Mouse (Mus musculus): ENCODE measurements at regions not wholly inside any gene's neighbourhood (a gene's known extent, or its start where the extent isn't known, plus 50 kb on each side); places are given as distances from the start of the nearest gene placed in this dataset.
"Not testable (repeated sequence)": the region's sequence is repeated elsewhere in the genome, so short reads cannot be mapped to it uniquely, and the experiment has no call there.

- ATAC-seq (replicated peaks in 1 of 2; ENCODE audit: insufficient read depth in 1 of 2, low FRiP score in 2 of 2, low TSS enrichment in 1 of 2, low read depth in 1 of 2, poor library complexity in 2 of 2, severe bottlenecking in 2 of 2), result no peak
These were observed 154.9 kb upstream of the Rpl38 start for GRCm38 (mm10) chr11:114513446-114513845.

- no peak for ATAC-seq (replicated peaks in 1 of 2; ENCODE audit: insufficient read depth in 1 of 2, low FRiP score in 2 of 2, low TSS enrichment in 1 of 2, low read depth in 1 of 2, poor library complexity in 2 of 2, severe bottlenecking in 2 of 2)
These were observed 156.3 kb upstream of the Rpl38 start for GRCm38 (mm10) chr11:114511994-114512393.

GRCm38 (mm10) chr11:114502562-114502961 lies 165.8 kb upstream of the Rpl38 start:
- ATAC-seq (replicated peaks in 1 of 2; ENCODE audit: insufficient read depth in 1 of 2, low FRiP score in 2 of 2, low TSS enrichment in 1 of 2, low read depth in 1 of 2, poor library complexity in 2 of 2, severe bottlenecking in 2 of 2), result no peak

- ATAC-seq (replicated peaks in 1 of 2; ENCODE audit: insufficient read depth in 1 of 2, low FRiP score in 2 of 2, low TSS enrichment in 1 of 2, low read depth in 1 of 2, poor library complexity in 2 of 2, severe bottlenecking in 2 of 2), result no peak
These were observed 166.3 kb upstream of the Rpl38 start for GRCm38 (mm10) chr11:114501869-114502540.

GRCm38 (mm10) chr11:114500416-114500815 lies 167.9 kb upstream of the Rpl38 start:
- ATAC-seq (replicated peaks in 1 of 2; ENCODE audit: insufficient read depth in 1 of 2, low FRiP score in 2 of 2, low TSS enrichment in 1 of 2, low read depth in 1 of 2, poor library complexity in 2 of 2, severe bottlenecking in 2 of 2), result no peak

GRCm38 (mm10) chr11:114499665-114500064 lies 168.7 kb upstream of the Rpl38 start:
- no peak for ATAC-seq (replicated peaks in 1 of 2; ENCODE audit: insufficient read depth in 1 of 2, low FRiP score in 2 of 2, low TSS enrichment in 1 of 2, low read depth in 1 of 2, poor library complexity in 2 of 2, severe bottlenecking in 2 of 2)

- ATAC-seq (replicated peaks in 1 of 2; ENCODE audit: insufficient read depth in 1 of 2, low FRiP score in 2 of 2, low TSS enrichment in 1 of 2, low read depth in 1 of 2, poor library complexity in 2 of 2, severe bottlenecking in 2 of 2), result no peak
These were observed 172.8 kb upstream of the Rpl38 start for GRCm38 (mm10) chr11:114495520-114495921.

GRCm38 (mm10) chr11:114486455-114486854 lies 181.9 kb upstream of the Rpl38 start:
- no peak for ATAC-seq (replicated peaks in 1 of 2; ENCODE audit: insufficient read depth in 1 of 2, low FRiP score in 2 of 2, low TSS enrichment in 1 of 2, low read depth in 1 of 2, poor library complexity in 2 of 2, severe bottlenecking in 2 of 2)

DNA sequence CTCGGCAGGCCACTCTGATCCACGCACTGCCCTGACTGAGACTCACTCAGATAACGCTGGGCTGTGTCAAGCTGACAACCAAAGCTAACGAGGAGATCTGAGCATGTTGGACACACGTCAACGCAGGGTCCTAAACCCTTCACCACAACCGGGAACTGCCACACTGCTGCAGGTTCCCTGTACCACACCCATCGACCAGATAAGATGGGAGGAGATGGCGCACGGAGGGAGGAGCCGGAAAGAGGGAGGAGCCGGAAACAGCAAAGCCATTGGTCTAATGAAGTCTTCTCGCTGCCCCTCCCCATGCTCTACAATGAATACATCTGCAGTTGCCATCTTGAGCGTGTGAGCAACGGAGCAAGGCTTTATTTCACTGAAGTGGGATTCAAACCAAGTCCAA lies 182.9 kb upstream of the Rpl38 start:
- ATAC-seq (replicated peaks in 1 of 2; ENCODE audit: insufficient read depth in 1 of 2, low FRiP score in 2 of 2, low TSS enrichment in 1 of 2, low read depth in 1 of 2, poor library complexity in 2 of 2, severe bottlenecking in 2 of 2), result no peak

DNA sequence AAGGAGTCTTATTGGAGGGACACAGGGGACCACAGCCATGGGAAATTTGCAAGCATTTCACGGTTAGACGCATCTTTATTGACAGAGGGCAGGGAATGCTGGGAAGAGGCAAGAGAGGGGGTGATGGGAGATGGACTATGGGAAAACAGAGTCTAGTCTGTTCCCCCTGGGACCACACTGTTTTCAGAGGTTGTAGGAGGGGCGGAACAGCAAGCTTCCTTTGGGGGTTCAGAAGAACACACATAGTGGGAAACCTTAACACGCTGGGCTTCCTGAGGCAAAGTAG lies 183.7 kb upstream of the Rpl38 start:
- ATAC-seq (replicated peaks in 1 of 2; ENCODE audit: insufficient read depth in 1 of 2, low FRiP score in 2 of 2, low TSS enrichment in 1 of 2, low read depth in 1 of 2, poor library complexity in 2 of 2, severe bottlenecking in 2 of 2), result no peak

DNA sequence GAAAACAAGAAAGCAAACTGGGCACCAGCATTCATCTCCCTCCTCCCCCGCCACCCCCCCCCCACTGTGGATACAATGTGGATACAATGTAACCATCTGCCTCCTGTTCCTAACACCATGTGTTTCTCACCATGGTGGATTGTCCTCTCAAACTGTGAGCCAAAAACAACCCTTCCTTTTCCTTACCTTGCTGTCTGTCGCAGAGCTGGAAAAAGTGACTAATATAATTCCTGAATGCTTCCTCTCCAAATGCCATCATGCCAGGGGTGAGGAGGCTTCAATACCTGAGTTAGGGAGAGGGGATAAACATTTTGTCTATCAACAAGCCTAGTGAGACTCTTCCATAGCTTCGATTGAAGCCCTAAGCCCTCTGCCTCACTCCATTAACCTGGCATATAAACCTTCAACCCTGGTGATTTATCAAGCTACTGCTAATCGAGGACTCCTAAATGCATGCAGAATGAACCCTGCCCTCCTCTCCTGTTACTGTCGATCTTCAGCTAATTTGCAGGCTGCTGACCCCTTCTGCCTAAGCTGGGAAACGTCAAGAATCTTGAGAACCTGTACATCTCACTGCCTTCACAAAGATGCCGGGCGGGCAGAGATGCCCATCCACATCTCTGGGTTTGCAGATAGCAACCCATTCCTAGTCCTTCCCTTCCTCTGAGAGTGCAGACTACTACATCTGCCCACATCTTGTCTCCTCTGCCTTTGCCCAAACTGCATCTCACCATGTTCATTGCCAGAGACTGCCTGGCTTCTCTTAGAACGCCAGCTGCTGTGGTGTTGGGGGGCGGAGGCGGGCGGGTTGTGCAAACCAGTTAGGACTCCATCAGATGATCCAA lies 184.3 kb upstream of the Rpl38 start:
- no peak for ATAC-seq (replicated peaks in 1 of 2; ENCODE audit: insufficient read depth in 1 of 2, low FRiP score in 2 of 2, low TSS enrichment in 1 of 2, low read depth in 1 of 2, poor library complexity in 2 of 2, severe bottlenecking in 2 of 2)

GRCm38 (mm10) chr11:114483350-114483749 lies 185.0 kb upstream of the Rpl38 start:
- ATAC-seq (replicated peaks in 1 of 2; ENCODE audit: insufficient read depth in 1 of 2, low FRiP score in 2 of 2, low TSS enrichment in 1 of 2, low read depth in 1 of 2, poor library complexity in 2 of 2, severe bottlenecking in 2 of 2), result not testable (repeated sequence)

DNA sequence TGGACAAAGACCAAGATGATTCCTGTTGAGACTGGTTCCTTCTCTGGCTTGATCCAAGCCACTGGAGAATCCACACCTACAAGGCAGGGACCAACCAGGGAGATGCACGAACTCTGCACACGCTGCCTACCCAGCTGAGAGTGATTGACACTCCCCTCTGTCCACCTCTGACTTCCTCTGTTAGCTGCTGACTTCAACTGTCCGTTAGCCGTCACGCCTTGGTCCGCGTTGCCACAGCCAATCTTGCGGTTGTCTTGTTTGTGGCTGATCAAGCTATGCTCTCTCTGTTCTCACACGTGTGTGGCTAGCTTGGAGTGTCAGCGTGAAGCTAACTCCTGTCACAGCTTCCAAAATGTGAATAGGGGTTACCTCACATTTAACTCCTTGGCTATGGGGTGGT lies 186.3 kb upstream of the Rpl38 start:
- ATAC-seq (replicated peaks in 1 of 2; ENCODE audit: insufficient read depth in 1 of 2, low FRiP score in 2 of 2, low TSS enrichment in 1 of 2, low read depth in 1 of 2, poor library complexity in 2 of 2, severe bottlenecking in 2 of 2), result no peak

DNA sequence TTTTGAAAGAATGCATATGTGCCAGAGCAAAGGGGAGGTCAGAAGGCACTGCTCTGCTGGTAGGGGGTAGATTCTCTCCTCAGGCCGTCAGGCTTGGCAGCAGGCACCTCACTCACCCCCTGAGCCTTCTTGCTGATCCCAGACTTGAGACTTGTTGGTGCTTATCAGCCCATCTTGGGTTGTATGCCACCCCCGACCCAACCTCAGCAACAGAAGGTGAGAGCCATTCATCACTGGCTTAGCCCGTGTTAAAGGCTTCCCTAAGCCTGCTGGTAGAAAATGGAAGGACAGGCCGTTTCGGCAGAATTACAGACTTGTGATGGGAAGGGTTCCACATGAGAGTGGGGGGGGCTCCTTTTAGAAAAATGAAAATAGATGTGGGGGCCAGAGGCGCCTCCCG lies 187.3 kb upstream of the Rpl38 start:
- no peak for ATAC-seq (replicated peaks in 1 of 2; ENCODE audit: insufficient read depth in 1 of 2, low FRiP score in 2 of 2, low TSS enrichment in 1 of 2, low read depth in 1 of 2, poor library complexity in 2 of 2, severe bottlenecking in 2 of 2)

- ATAC-seq (replicated peaks in 1 of 2; ENCODE audit: insufficient read depth in 1 of 2, low FRiP score in 2 of 2, low TSS enrichment in 1 of 2, low read depth in 1 of 2, poor library complexity in 2 of 2, severe bottlenecking in 2 of 2), result no peak
These were observed 188.2 kb upstream of the Rpl38 start for GRCm38 (mm10) chr11:114480119-114480540.

GRCm38 (mm10) chr11:114478736-114479135 lies 189.6 kb upstream of the Rpl38 start:
- no peak for ATAC-seq (replicated peaks in 1 of 2; ENCODE audit: insufficient read depth in 1 of 2, low FRiP score in 2 of 2, low TSS enrichment in 1 of 2, low read depth in 1 of 2, poor library complexity in 2 of 2, severe bottlenecking in 2 of 2)

- no peak for ATAC-seq (replicated peaks in 1 of 2; ENCODE audit: insufficient read depth in 1 of 2, low FRiP score in 2 of 2, low TSS enrichment in 1 of 2, low read depth in 1 of 2, poor library complexity in 2 of 2, severe bottlenecking in 2 of 2)
These were observed 191.0 kb upstream of the Rpl38 start for GRCm38 (mm10) chr11:114477365-114477764.

DNA sequence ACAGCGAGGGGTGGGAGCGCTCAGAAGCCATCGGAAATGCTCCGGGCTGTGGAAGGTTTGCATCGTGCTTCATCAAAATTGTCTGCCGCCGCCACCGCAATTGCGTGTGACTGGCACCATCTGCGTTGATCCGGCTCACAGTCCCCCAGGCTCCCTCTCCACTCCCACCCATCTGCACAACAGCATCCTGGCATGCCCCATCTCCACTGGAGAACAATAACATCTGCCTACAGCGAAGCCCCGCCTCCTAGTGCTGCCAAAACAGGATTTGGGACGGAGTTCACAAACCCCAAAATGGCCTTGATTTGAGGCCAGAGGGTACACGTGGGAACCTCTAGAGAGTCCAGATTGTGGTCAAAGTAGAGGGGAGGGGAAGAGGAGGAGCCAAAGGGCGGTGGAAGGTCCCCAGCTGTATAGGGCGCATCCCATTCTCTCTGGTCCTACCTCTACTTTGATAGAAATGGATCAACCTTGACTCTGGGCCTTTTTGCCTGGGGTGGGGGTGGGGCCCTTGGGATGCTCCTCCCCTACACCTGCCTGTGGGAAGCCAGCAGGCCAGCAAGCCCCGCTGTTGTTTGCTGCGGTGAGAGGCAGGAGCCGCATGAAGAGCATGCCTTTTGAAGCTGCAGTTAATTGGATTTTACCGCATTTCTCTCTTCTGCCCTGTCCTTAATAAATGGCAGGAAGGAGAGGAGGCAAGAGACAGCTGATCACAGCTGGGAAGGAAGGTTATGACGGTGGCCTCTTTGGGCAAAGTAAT lies 195.6 kb upstream of the Rpl38 start:
- ATAC-seq (replicated peaks in 1 of 2; ENCODE audit: insufficient read depth in 1 of 2, low FRiP score in 2 of 2, low TSS enrichment in 1 of 2, low read depth in 1 of 2, poor library complexity in 2 of 2, severe bottlenecking in 2 of 2), result no peak
